Mouse (Mus musculus): Measurements from ENCODE around the gene Olfr1132. TPM values are rescaled to one million over a fixed set of nuclear protein-coding genes. Genes with fewer than 3 reads are reported as not detected.
"Not testable (repeated sequence)": the region's sequence is repeated elsewhere in the genome, so short reads cannot be mapped to it uniquely, and the experiment has no call there.

The Olfr1132 gene
- total RNA-seq (2015) (not detected in 2 replicates), total RNA-seq (2017) (not detected in 2 replicates)

- ATAC-seq (ENCODE audit: poor library complexity, severe bottlenecking) = no peak
Observed at GRCm38 (mm10) chr2:87637435-87637834, at the start of gene Olfr1132. Gene Olfr1132 (minus strand): TSS chr2:87637535.

- no peak for ATAC-seq (ENCODE audit: poor library complexity, severe bottlenecking)
Observed at GRCm38 (mm10) chr2:87673564-87673963, 36.2 kb upstream of the Olfr1132 start, which contains the start of gene Olfr1135. Gene Olfr1135 (minus strand): TSS chr2:87673664.

GRCm38 (mm10) chr2:87658360-87658759, 21.0 kb upstream of the Olfr1132 start, which contains the start of gene Olfr1134:
Gene Olfr1134 (minus strand): TSS chr2:87658460.
- no peak for ATAC-seq (ENCODE audit: poor library complexity, severe bottlenecking)

- ATAC-seq (ENCODE audit: poor library complexity, severe bottlenecking) = no peak
Observed at GRCm38 (mm10) chr2:87647274-87647673, 9.9 kb upstream of the Olfr1132 start, which contains the start of gene Olfr1133. Gene Olfr1133 (minus strand): TSS chr2:87647374.

GRCm38 (mm10) chr2:87642441-87642840, 5.1 kb upstream of the Olfr1132 start:
- ATAC-seq (ENCODE audit: poor library complexity, severe bottlenecking) = no peak

GRCm38 (mm10) chr2:87626804-87627203, 10.5 kb downstream of the Olfr1132 start, which contains the start of gene Olfr1131:
Gene Olfr1131 (plus strand): TSS chr2:87627104.
- ATAC-seq (ENCODE audit: poor library complexity, severe bottlenecking) = no peak

GRCm38 (mm10) chr2:87605912-87606311, 31.4 kb downstream of the Olfr1132 start, which contains the start of gene Olfr1130:
Gene Olfr1130 (plus strand): TSS chr2:87606212.
- ATAC-seq (ENCODE audit: poor library complexity, severe bottlenecking) = not testable (repeated sequence)

Other genes with a start within 250 kb of the Olfr1132 start
- not detected in 2 replicates for gene Olfr1123, start 220.9 kb downstream of the Olfr1132 start, total RNA-seq (2015)
- gene Olfr1123, start 220.9 kb downstream of the Olfr1132 start, total RNA-seq (2017) = not detected in 2 replicates
- gene Olfr1124, start 207.3 kb downstream of the Olfr1132 start, total RNA-seq (2015) = not detected in 2 replicates
- not detected in 2 replicates for gene Olfr1124, start 207.3 kb downstream of the Olfr1132 start, total RNA-seq (2017)
- gene Olfr1126, start 183.6 kb downstream of the Olfr1132 start, total RNA-seq (2015) = not detected in 2 replicates
- not detected in 2 replicates for gene Olfr1126, start 183.6 kb downstream of the Olfr1132 start, total RNA-seq (2017)
- not detected in 2 replicates for gene Pramel7, start 140.4 kb downstream of the Olfr1132 start, total RNA-seq (2015)
- not detected in 2 replicates for gene Pramel7, start 140.4 kb downstream of the Olfr1132 start, total RNA-seq (2017)
- gene Pramel6, start 131.0 kb downstream of the Olfr1132 start, total RNA-seq (2015) = not detected in 2 replicates
- not detected in 2 replicates for gene Pramel6, start 131.0 kb downstream of the Olfr1132 start, total RNA-seq (2017)
- not detected in 2 replicates for gene Olfr153, start 105.7 kb downstream of the Olfr1132 start, total RNA-seq (2015)
- not detected in 2 replicates for gene Olfr153, start 105.7 kb downstream of the Olfr1132 start, total RNA-seq (2017)
- gene Olfr1128, start 92.0 kb downstream of the Olfr1132 start, total RNA-seq (2015) = not detected in 2 replicates
- not detected in 2 replicates for gene Olfr1128, start 92.0 kb downstream of the Olfr1132 start, total RNA-seq (2017)
- gene Olfr1129, start 63.6 kb downstream of the Olfr1132 start, total RNA-seq (2015) = not detected in 2 replicates
- not detected in 2 replicates for gene Olfr1129, start 63.6 kb downstream of the Olfr1132 start, total RNA-seq (2017)
- gene Olfr1130, start 31.3 kb downstream of the Olfr1132 start, total RNA-seq (2015) = not detected in 2 replicates
- gene Olfr1130, start 31.3 kb downstream of the Olfr1132 start, total RNA-seq (2017) = not detected in 2 replicates
- gene Olfr1131, start 10.4 kb downstream of the Olfr1132 start, total RNA-seq (2015) = not detected in 2 replicates
- not detected in 2 replicates for gene Olfr1131, start 10.4 kb downstream of the Olfr1132 start, total RNA-seq (2017)
- not detected in 2 replicates for gene Olfr1133, start 9.8 kb upstream of the Olfr1132 start, total RNA-seq (2015)
- not detected in 2 replicates for gene Olfr1133, start 9.8 kb upstream of the Olfr1132 start, total RNA-seq (2017)
- not detected in 2 replicates for gene Olfr1134, start 20.9 kb upstream of the Olfr1132 start, total RNA-seq (2015)
- not detected in 2 replicates for gene Olfr1134, start 20.9 kb upstream of the Olfr1132 start, total RNA-seq (2017)
- gene Olfr1135, start 36.1 kb upstream of the Olfr1132 start, total RNA-seq (2015) = not detected in 2 replicates
- not detected in 2 replicates for gene Olfr1135, start 36.1 kb upstream of the Olfr1132 start, total RNA-seq (2017)
- gene Olfr1136, start 56.4 kb upstream of the Olfr1132 start, total RNA-seq (2015) = not detected in 2 replicates
- gene Olfr1136, start 56.4 kb upstream of the Olfr1132 start, total RNA-seq (2017) = not detected in 2 replicates
- gene Olfr1137, start 75.6 kb upstream of the Olfr1132 start, total RNA-seq (2015) = not detected in 2 replicates
- gene Olfr1137, start 75.6 kb upstream of the Olfr1132 start, total RNA-seq (2017) = not detected in 2 replicates
- not detected in 2 replicates for gene Olfr1138, start 102.4 kb upstream of the Olfr1132 start, total RNA-seq (2015)
- not detected in 2 replicates for gene Olfr1138, start 102.4 kb upstream of the Olfr1132 start, total RNA-seq (2017)
- not detected in 2 replicates for gene Olfr1140, start 106.2 kb upstream of the Olfr1132 start, total RNA-seq (2015)
- gene Olfr1140, start 106.2 kb upstream of the Olfr1132 start, total RNA-seq (2017) = not detected in 2 replicates
- gene Olfr1141, start 116.5 kb upstream of the Olfr1132 start, total RNA-seq (2015) = not detected in 2 replicates
- gene Olfr1141, start 116.5 kb upstream of the Olfr1132 start, total RNA-seq (2017) = not detected in 2 replicates
- gene Olfr152, start 141.9 kb upstream of the Olfr1132 start, total RNA-seq (2015) = not detected in 2 replicates
- gene Olfr152, start 141.9 kb upstream of the Olfr1132 start, total RNA-seq (2017) = not detected in 2 replicates
- gene Olfr1143, start 163.1 kb upstream of the Olfr1132 start, total RNA-seq (2015) = not detected in 2 replicates
- not detected in 2 replicates for gene Olfr1143, start 163.1 kb upstream of the Olfr1132 start, total RNA-seq (2017)
- not detected in 2 replicates for gene Olfr1145, start 172.3 kb upstream of the Olfr1132 start, total RNA-seq (2015)
- not detected in 2 replicates for gene Olfr1145, start 172.3 kb upstream of the Olfr1132 start, total RNA-seq (2017)
- not detected in 2 replicates for gene Olfr1148, start 193.0 kb upstream of the Olfr1132 start, total RNA-seq (2015)
- not detected in 2 replicates for gene Olfr1148, start 193.0 kb upstream of the Olfr1132 start, total RNA-seq (2017)
- not detected in 2 replicates for gene Olfr1150-ps1, start 206.5 kb upstream of the Olfr1132 start, total RNA-seq (2015)
- gene Olfr1150-ps1, start 206.5 kb upstream of the Olfr1132 start, total RNA-seq (2017) = not detected in 2 replicates
- not detected in 2 replicates for gene Olfr1151, start 218.3 kb upstream of the Olfr1132 start, total RNA-seq (2015)
- not detected in 2 replicates for gene Olfr1151, start 218.3 kb upstream of the Olfr1132 start, total RNA-seq (2017)
- not detected in 2 replicates for gene Olfr1152, start 229.0 kb upstream of the Olfr1132 start, total RNA-seq (2015)
- gene Olfr1152, start 229.0 kb upstream of the Olfr1132 start, total RNA-seq (2017) = not detected in 2 replicates

All from megakaryocyte, adult 5-6 weeks (primary cell).